Mouse (Mus musculus): ENCODE results near the gene Tbc1d23.

- TF ChIP-seq CTCF (IDR thresholded peaks at IDR 0.05; ENCODE audit: borderline replicate concordance, extremely low read depth, insufficient read depth, insufficient read length) (no peak), POLR2A (IDR thresholded peaks at IDR 0.05; ENCODE audit: borderline replicate concordance, extremely low read depth, insufficient read depth, insufficient read length, poor library complexity, severe bottlenecking) (no peak)
Measured at GRCm38 (mm10) chr16:57251589-57252421, 20.5 kb upstream of the Tbc1d23 start.

All from brain, embryonic 14.5 days (tissue).